Mouse (Mus musculus) urinary bladder, postnatal 10 days (tissue): Measurements from ENCODE around the gene Clptm1.
A peak's percentile ranks its signal among the peaks of the same experiment; 100 is the strongest.
"Not testable (repeated sequence)": the region's sequence is repeated elsewhere in the genome, so short reads cannot be mapped to it uniquely, and the experiment has no call there.

Experiments used
- DNase-seq: peaks from one replicate; pipeline ENCODE4 v3.0.0; 2022; ENCODE audit warnings: low spot score

Gene Clptm1

GRCm38 (mm10) chr7:19691873-19692865, 27.3 kb upstream of the Clptm1 start, which contains the start of gene Apoc1:
Gene Apoc1, minus strand, starts transcription at chr7:19692660.
- DNase-seq, result no peak

GRCm38 (mm10) chr7:19691434-19691833, 26.6 kb upstream of the Clptm1 start:
- DNase-seq, result no peak

GRCm38 (mm10) chr7:19690845-19691244, 26.0 kb upstream of the Clptm1 start:
- DNase-seq, result no peak

- no peak for DNase-seq
Observed at GRCm38 (mm10) chr7:19688611-19689010, 23.8 kb upstream of the Clptm1 start.

- DNase-seq, result no peak
Observed at GRCm38 (mm10) chr7:19688101-19688500, 23.3 kb upstream of the Clptm1 start.

- DNase-seq, result not testable (repeated sequence)
Observed at GRCm38 (mm10) chr7:19686927-19687583, 22.2 kb upstream of the Clptm1 start.

GRCm38 (mm10) chr7:19686521-19686920, 21.7 kb upstream of the Clptm1 start:
- DNase-seq, result no peak

- DNase-seq, result no peak
Observed at GRCm38 (mm10) chr7:19685374-19685773, 20.5 kb upstream of the Clptm1 start.

GRCm38 (mm10) chr7:19683771-19684201, 19.0 kb upstream of the Clptm1 start:
- no peak for DNase-seq

- DNase-seq, result no peak
Observed at GRCm38 (mm10) chr7:19682979-19683378, 18.1 kb upstream of the Clptm1 start.

GRCm38 (mm10) chr7:19681202-19681694, 16.4 kb upstream of the Clptm1 start, which contains the start of the genes Gm44805 and Apoc4:
Gene Gm44805, minus strand, starts transcription at chr7:19681423.
Gene Apoc4, minus strand, starts transcription at chr7:19681479.
- no peak for DNase-seq

GRCm38 (mm10) chr7:19680702-19681101, 15.9 kb upstream of the Clptm1 start:
- no peak for DNase-seq

- no peak for DNase-seq
Observed at GRCm38 (mm10) chr7:19678901-19679300, 14.1 kb upstream of the Clptm1 start.

GRCm38 (mm10) chr7:19677872-19678271, 13.0 kb upstream of the Clptm1 start, which contains the start of gene Apoc2:
Gene Apoc2, minus strand, starts transcription at chr7:19677941.
- no peak for DNase-seq

GRCm38 (mm10) chr7:19676662-19677061, 11.8 kb upstream of the Clptm1 start:
- no peak for DNase-seq

GRCm38 (mm10) chr7:19675824-19676223, 11.0 kb upstream of the Clptm1 start:
- no peak for DNase-seq

- no peak for DNase-seq
Observed at GRCm38 (mm10) chr7:19673083-19673699, 8.4 kb upstream of the Clptm1 start.

- DNase-seq, result no peak
Observed at GRCm38 (mm10) chr7:19671511-19671910, 6.7 kb upstream of the Clptm1 start.

- peak; percentile 81 for DNase-seq
Observed at GRCm38 (mm10) chr7:19668947-19669721, 4.3 kb upstream of the Clptm1 start.

GRCm38 (mm10) chr7:19667434-19667833, 2.6 kb upstream of the Clptm1 start:
- no peak for DNase-seq

GRCm38 (mm10) chr7:19666750-19667149, 1.9 kb upstream of the Clptm1 start:
- DNase-seq, result no peak
